Mouse (Mus musculus) myocyte (in vitro differentiated cells): ENCODE results near the gene Teddm1b. TPM values are rescaled to one million over a fixed set of nuclear protein-coding genes. Genes with fewer than 3 reads are reported as not detected.

Experiments
- H3K27me3 ChIP-seq: one replicate; pipeline ENCODE4 v1.6.1; 2011; ENCODE audit not compliant: control insufficient read depth, insufficient read depth, insufficient read length
- H3K36me3 ChIP-seq: one replicate; pipeline ENCODE4 v1.6.1; 2011; ENCODE audit not compliant: control insufficient read depth, insufficient read depth
- H3K4me2 ChIP-seq: one replicate; pipeline ENCODE4 v1.6.1; 2011; ENCODE audit warnings: low read depth, control low read depth
- H3K4me3 ChIP-seq: one replicate; pipeline ENCODE4 v1.5.1; 2011; ENCODE audit warnings: mild to moderate bottlenecking, control low read depth, moderate library complexity
- H3K79me2 ChIP-seq: one replicate; pipeline ENCODE4 v1.6.1; 2011; ENCODE audit not compliant: control insufficient read depth, insufficient read depth
- H3ac ChIP-seq: one replicate; pipeline ENCODE4 v1.6.1; 2011; ENCODE audit not compliant: control insufficient read depth, insufficient read length
- CEBPB ChIP-seq: IDR thresholded peaks from 2 replicates; pipeline ENCODE4 v1.6.1; 2011; ENCODE audit warnings: mild to moderate bottlenecking, moderate library complexity; ENCODE audit not compliant: poor library complexity, insufficient read depth, severe bottlenecking
- E2F4 ChIP-seq: IDR thresholded peaks from one replicate; pipeline ENCODE4 v1.6.1; 2011; ENCODE audit warnings: mild to moderate bottlenecking, control low read depth, moderate library complexity; ENCODE audit not compliant: insufficient read depth
- MAX ChIP-seq: IDR thresholded peaks from one replicate; pipeline ENCODE4 v1.6.1; 2011; ENCODE audit warnings: low read depth, mild to moderate bottlenecking, control low read depth
- MYOD1 ChIP-seq, 3 experiments: IDR thresholded peaks; one replicate each; pipeline ENCODE4 v1.6.1; 2011; ENCODE audit warnings: control low read depth in 2 of 3, low read depth in 2 of 3, mild to moderate bottlenecking in 2 of 3, moderate library complexity in 1 of 3; ENCODE audit not compliant: insufficient read length in 2 of 3, control insufficient read depth in 1 of 3
- MYOG ChIP-seq, 3 experiments: IDR thresholded peaks; one replicate each; pipeline ENCODE4 v1.6.1; 2011; ENCODE audit warnings: control low read depth in 2 of 3, low read depth in 2 of 3, mild to moderate bottlenecking in 2 of 3; ENCODE audit not compliant: insufficient read length in 2 of 3, control insufficient read depth in 1 of 3, insufficient read depth in 1 of 3
- POLR2A ChIP-seq: IDR thresholded peaks from one replicate; pipeline ENCODE4 v1.6.1; 2011; ENCODE audit warnings: low read depth, mild to moderate bottlenecking, control low read depth, moderate library complexity; ENCODE audit not compliant: insufficient read length
- POLR2AphosphoS2 ChIP-seq: IDR thresholded peaks from one replicate; pipeline ENCODE4 v1.6.1; 2011; ENCODE audit warnings: low read depth, control low read depth; ENCODE audit not compliant: insufficient read length
- REST ChIP-seq: IDR thresholded peaks from one replicate; pipeline ENCODE4 v1.6.1; 2011; ENCODE audit warnings: mild to moderate bottlenecking, control low read depth, moderate library complexity; ENCODE audit not compliant: insufficient read depth, insufficient read length
- SRF ChIP-seq: IDR thresholded peaks from one replicate; pipeline ENCODE4 v1.6.1; 2011; ENCODE audit warnings: low read depth; ENCODE audit not compliant: control insufficient read depth, insufficient read length
- TCF12 ChIP-seq: IDR thresholded peaks from one replicate; pipeline ENCODE4 v1.6.1; 2011; ENCODE audit warnings: mild to moderate bottlenecking, control low read depth; ENCODE audit not compliant: poor library complexity, insufficient read depth, severe bottlenecking
- TCF3 ChIP-seq: IDR thresholded peaks from one replicate; pipeline ENCODE4 v1.6.1; 2011; ENCODE audit warnings: low read depth, control low read depth; ENCODE audit not compliant: insufficient read length
- USF1 ChIP-seq: IDR thresholded peaks from one replicate; pipeline ENCODE4 v1.6.1; 2011; ENCODE audit warnings: low read depth, mild to moderate bottlenecking, control low read depth, moderate library complexity
- polyA plus RNA-seq: library from polyadenylated mRNA; unstranded; fragments of >200 nt; fragmentation: generic; extraction: Trizol; gene quantifications from one replicate; pipeline ENCODE4 v1.2.1, GENCODE M21; 2012; ENCODE audit warnings: missing spikeins

Teddm1b gene
- polyA plus RNA-seq, 1 experiment, result 0.01 TPM

DNA sequence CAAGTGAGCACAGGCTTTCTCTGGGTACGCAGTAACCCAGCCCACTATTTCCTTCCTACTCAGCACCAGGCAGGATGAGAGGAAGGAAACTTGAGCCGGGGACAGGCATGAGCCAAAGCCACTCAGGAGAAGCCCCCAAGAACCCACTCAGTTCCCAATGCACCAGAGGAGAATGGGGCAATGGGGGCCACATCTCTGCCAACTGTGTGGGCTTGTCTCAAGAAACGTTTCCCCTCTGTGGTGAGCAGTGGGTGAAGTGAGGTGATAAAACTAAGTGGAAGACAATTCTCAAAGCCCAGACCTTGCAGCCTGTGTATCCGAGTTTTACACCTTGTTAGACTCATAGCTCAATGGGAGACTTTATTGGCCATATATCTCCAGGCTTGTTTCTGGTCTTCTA is 17.3 kb downstream of the Teddm1b start, which contains the start of gene Teddm1a:
Teddm1a (plus strand) TSS at position 301 of the 400 bp plus-strand sequence.
- Histone ChIP-seq H3ac (no peak within 1 kb of the TSS), H3K79me2 (no peaks in the 10 kb centered on the region), H3K4me3 (no peak within 1 kb of the TSS), H3K4me2 (no peak within 1 kb of the TSS), H3K36me3 (no peaks in the 10 kb centered on the region), H3K27me3 (peaks cover 12% of the 10 kb centered on the region)
- TF ChIP-seq MYOD1 (IDR thresholded peaks at IDR 0.05; ENCODE audit: control insufficient read depth in 1 of 3, insufficient read length in 2 of 3, low read depth in 2 of 3), result no peak
- no peak for TF ChIP-seq SRF

DNA sequence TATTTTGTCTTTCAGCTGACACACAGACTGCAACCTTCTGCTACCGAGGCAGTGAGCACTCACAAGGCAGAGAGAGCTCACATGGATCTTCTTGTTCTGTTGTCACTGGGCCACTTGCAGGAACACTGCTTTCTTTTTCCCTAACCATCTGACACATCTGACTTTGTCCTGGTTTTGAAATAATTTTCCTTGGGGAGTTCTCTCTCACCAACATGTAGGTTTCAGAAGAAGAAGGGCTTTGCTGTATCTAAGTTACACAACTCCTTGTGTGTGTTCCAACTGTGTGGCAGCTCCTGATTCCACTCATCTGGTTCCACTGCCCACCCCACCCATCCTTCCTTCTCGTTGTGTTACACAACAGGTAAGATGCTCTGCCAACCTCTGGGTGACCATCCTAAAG is 19.6 kb downstream of the Teddm1b start:
- no peaks in the 10 kb centered on the region for H3K36me3 ChIP-seq
- H3ac ChIP-seq, result no peak overlapping the region
- peaks cover 11% of the 10 kb centered on the region for H3K27me3 ChIP-seq
- no peaks in the 10 kb centered on the region for H3K79me2 ChIP-seq
- TF ChIP-seq POLR2AphosphoS2, result no peak
- TF ChIP-seq MYOD1 (IDR thresholded peaks at IDR 0.05; ENCODE audit: control insufficient read depth in 1 of 3, insufficient read length in 2 of 3, low read depth in 2 of 3), result no peak
- TF ChIP-seq E2F4, result no peak
- TF ChIP-seq POLR2A, result no peak
- no peak for TF ChIP-seq USF1
- TF ChIP-seq MYOG (IDR thresholded peaks at IDR 0.05; ENCODE audit: control insufficient read depth in 1 of 3, insufficient read depth in 1 of 3, insufficient read length in 2 of 3, low read depth in 2 of 3), result no peak
- no peak for TF ChIP-seq CEBPB
- no peak overlapping the region for H3K4me2 ChIP-seq
- H3K4me3 ChIP-seq, result no peak overlapping the region

- no peak for TF ChIP-seq SRF
- no peak for TF ChIP-seq REST
- TF ChIP-seq POLR2A, result no peak
- TF ChIP-seq MYOD1 (IDR thresholded peaks at IDR 0.05; ENCODE audit: control insufficient read depth in 1 of 3, insufficient read length in 2 of 3, low read depth in 2 of 3), result no peak
- no peak for TF ChIP-seq MYOG (IDR thresholded peaks at IDR 0.05; ENCODE audit: control insufficient read depth in 1 of 3, insufficient read depth in 1 of 3, insufficient read length in 2 of 3, low read depth in 2 of 3)
- TF ChIP-seq TCF12, result no peak
- no peak for TF ChIP-seq USF1
- TF ChIP-seq MAX, result no peak
- TF ChIP-seq POLR2AphosphoS2, result no peak
- TF ChIP-seq E2F4, result no peak
- no peak for TF ChIP-seq TCF3
- no peak for TF ChIP-seq CEBPB
- H3K36me3 ChIP-seq, result no peaks in the 10 kb centered on the region
- H3K4me2 ChIP-seq, result no peak overlapping the region
- no peak overlapping the region for H3K4me3 ChIP-seq
- H3ac ChIP-seq, result no peak overlapping the region
- peaks cover 11% of the 10 kb centered on the region for H3K27me3 ChIP-seq
- H3K79me2 ChIP-seq, result no peaks in the 10 kb centered on the region
These were observed 20.2 kb downstream of the Teddm1b start for GRCm38 (mm10) chr1:153894201-153894893.

GRCm38 (mm10) chr1:153894979-153895378 is 20.8 kb downstream of the Teddm1b start:
- no peaks in the 10 kb centered on the region for H3K36me3 ChIP-seq

GRCm38 (mm10) chr1:153897196-153897595 is 23.1 kb downstream of the Teddm1b start:
- TF ChIP-seq E2F4, result no peak
- TF ChIP-seq POLR2AphosphoS2, result no peak
- no peak for TF ChIP-seq MAX
- TF ChIP-seq POLR2A, result no peak
- no peak for TF ChIP-seq TCF12
- no peak for TF ChIP-seq USF1
- TF ChIP-seq CEBPB, result no peak
- TF ChIP-seq TCF3, result no peak
- TF ChIP-seq MYOD1 (IDR thresholded peaks at IDR 0.05; ENCODE audit: control insufficient read depth in 1 of 3, insufficient read length in 2 of 3, low read depth in 2 of 3), result no peak
- TF ChIP-seq SRF, result no peak
- no peak for TF ChIP-seq MYOG (IDR thresholded peaks at IDR 0.05; ENCODE audit: control insufficient read depth in 1 of 3, insufficient read depth in 1 of 3, insufficient read length in 2 of 3, low read depth in 2 of 3)
- TF ChIP-seq REST, result no peak

More at GRCm38 (mm10) chr1:153894979-153895378, 20.8 kb downstream of the Teddm1b start:
- Histone ChIP-seq H3K27me3 (peaks cover 11% of the 10 kb centered on the region), H3K4me2 (no peak overlapping the region), H3K4me3 (no peak overlapping the region), H3ac (no peak overlapping the region), H3K79me2 (no peaks in the 10 kb centered on the region)
- TF ChIP-seq POLR2AphosphoS2 (no peak), MYOG (IDR thresholded peaks at IDR 0.05; ENCODE audit: control insufficient read depth in 1 of 3, insufficient read depth in 1 of 3, insufficient read length in 2 of 3, low read depth in 2 of 3) (no peak), USF1 (no peak), POLR2A (no peak), E2F4 (no peak), REST (no peak), CEBPB (no peak), TCF3 (no peak), TCF12 (no peak), SRF (no peak), MAX (no peak), MYOD1 (IDR thresholded peaks at IDR 0.05; ENCODE audit: control insufficient read depth in 1 of 3, insufficient read length in 2 of 3, low read depth in 2 of 3) (no peak)

More at GRCm38 (mm10) chr1:153897196-153897595, 23.1 kb downstream of the Teddm1b start:
- H3K4me2 ChIP-seq, result no peak overlapping the region
- H3K79me2 ChIP-seq, result peaks cover 7% of the 10 kb centered on the region
- no peaks in the 10 kb centered on the region for H3K36me3 ChIP-seq
- H3K4me3 ChIP-seq, result no peak overlapping the region
- H3K27me3 ChIP-seq, result peaks cover 11% of the 10 kb centered on the region
- no peak overlapping the region for H3ac ChIP-seq
